Mouse (Mus musculus) testis, adult 2 months (tissue): ENCODE measurements at regions not wholly inside any gene's neighbourhood (a gene's known extent, or its start where the extent isn't known, plus 50 kb on each side); places are given as distances from the start of the nearest gene placed in this dataset.

Experiments used
- CTCF ChIP-seq: fragments of 200-500 bp; IDR thresholded peaks from 2 replicates; pipeline ENCODE4 v1.5.1; 2012; ENCODE audit warnings: low read depth, mild to moderate bottlenecking, inconsistent platforms, low read length, moderate library complexity; ENCODE audit not compliant: control insufficient read depth, insufficient read depth, insufficient replicate concordance
- POLR2A ChIP-seq: fragments of 200-500 bp; IDR thresholded peaks from 2 replicates; pipeline ENCODE4 v1.6.1; 2012; ENCODE audit warnings: low read depth, mild to moderate bottlenecking, inconsistent platforms, low read length, moderate library complexity; ENCODE audit not compliant: control insufficient read depth

GRCm38 (mm10) chr2:73965595-73965994 lies 54.5 kb upstream of the Atp5g3 start:
- TF ChIP-seq CTCF (no peak), POLR2A (no peak)
